Mouse (Mus musculus): Measurements from ENCODE around the gene Stat3. TPM values are rescaled to one million over a fixed set of nuclear protein-coding genes. Genes with fewer than 3 reads are reported as not detected.

Gene Stat3
- polyA plus RNA-seq, 1 experiment from 2014 or later = 39.2 TPM

DNA sequence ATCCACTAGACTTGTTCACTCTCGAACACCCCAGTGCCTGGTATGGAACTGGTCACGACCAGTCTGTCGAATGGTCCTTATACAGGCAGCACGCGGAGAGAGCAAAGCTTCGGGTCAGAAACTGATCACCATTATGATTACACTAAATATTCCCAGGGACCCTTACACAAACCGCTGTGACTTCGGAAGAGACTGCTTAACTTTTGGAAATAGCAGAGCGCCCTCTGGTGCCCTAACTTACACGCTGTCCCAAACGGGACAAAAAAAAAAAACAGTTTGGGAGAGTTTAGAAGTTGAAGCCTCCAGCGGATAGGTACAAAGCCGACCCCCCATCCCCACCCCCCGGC, 20.1 kb upstream of the Stat3 start:
- ATAC-seq (ENCODE audit: low read depth) = no peak
- no peak overlapping the region for H3K4me3 ChIP-seq (ENCODE audit: low read depth, low read length)
- no peak overlapping the region for H3K27ac ChIP-seq (ENCODE audit: low read length)
- WGBS (ENCODE audit: insufficient replicate concordance) = 6% methylated on average over 14 of the region's 14 CpGs
- H3K4me1 ChIP-seq (ENCODE audit: control insufficient read depth, low read depth, low read length) = peaks cover 12% of the 10 kb centered on the region
- peaks cover 4% of the 10 kb centered on the region for H3K27me3 ChIP-seq (ENCODE audit: control insufficient read depth, insufficient read depth, low read depth, low read length)
- H3K4me2 ChIP-seq (ENCODE audit: low read depth, low read length) = peak overlapping the region; percentile 34
- H3K9ac ChIP-seq (ENCODE audit: low read depth, low read length) = no peak overlapping the region
- no peaks in the 10 kb centered on the region for H3K36me3 ChIP-seq (ENCODE audit: control insufficient read depth, insufficient read depth)
- H3K9me3 ChIP-seq (replicated peaks; ENCODE audit: control insufficient read depth, low read length) = no peaks in the 10 kb centered on the region

GRCm38 (mm10) chr11:100958613-100959463, 19.5 kb upstream of the Stat3 start:
- H3K27ac ChIP-seq (ENCODE audit: low read length) = no peak overlapping the region
- H3K27me3 ChIP-seq (ENCODE audit: control insufficient read depth, insufficient read depth, low read depth, low read length) = peaks cover 4% of the 10 kb centered on the region
- no peaks in the 10 kb centered on the region for H3K9me3 ChIP-seq (replicated peaks; ENCODE audit: control insufficient read depth, low read length)
- peak overlapping the region; percentile 34 for H3K4me2 ChIP-seq (ENCODE audit: low read depth, low read length)
- H3K9ac ChIP-seq (ENCODE audit: low read depth, low read length) = no peak overlapping the region
- no peak for ATAC-seq (ENCODE audit: low read depth)
- WGBS (ENCODE audit: insufficient replicate concordance) = 54% methylated on average over 76 of the region's 76 CpGs
- no peak overlapping the region for H3K4me3 ChIP-seq (ENCODE audit: low read depth, low read length)
- H3K36me3 ChIP-seq (ENCODE audit: control insufficient read depth, insufficient read depth) = no peaks in the 10 kb centered on the region
- peaks cover 12% of the 10 kb centered on the region for H3K4me1 ChIP-seq (ENCODE audit: control insufficient read depth, low read depth, low read length)

GRCm38 (mm10) chr11:100957915-100958469, 18.7 kb upstream of the Stat3 start:
- Histone ChIP-seq H3K9ac (ENCODE audit: low read depth, low read length) (no peak overlapping the region), H3K9me3 (replicated peaks; ENCODE audit: control insufficient read depth, low read length) (no peaks in the 10 kb centered on the region), H3K4me2 (ENCODE audit: low read depth, low read length) (no peak overlapping the region), H3K4me3 (ENCODE audit: low read depth, low read length) (no peak overlapping the region), H3K27ac (ENCODE audit: low read length) (no peak overlapping the region), H3K36me3 (ENCODE audit: control insufficient read depth, insufficient read depth) (no peaks in the 10 kb centered on the region), H3K4me1 (ENCODE audit: control insufficient read depth, low read depth, low read length) (peaks cover 7% of the 10 kb centered on the region; the same call in 1 of the 2 replicates), H3K27me3 (ENCODE audit: control insufficient read depth, insufficient read depth, low read depth, low read length) (peaks cover 4% of the 10 kb centered on the region)
- ATAC-seq (ENCODE audit: low read depth) = no peak
- 40% methylated on average over 6 of the region's 6 CpGs for WGBS (ENCODE audit: insufficient replicate concordance)

DNA sequence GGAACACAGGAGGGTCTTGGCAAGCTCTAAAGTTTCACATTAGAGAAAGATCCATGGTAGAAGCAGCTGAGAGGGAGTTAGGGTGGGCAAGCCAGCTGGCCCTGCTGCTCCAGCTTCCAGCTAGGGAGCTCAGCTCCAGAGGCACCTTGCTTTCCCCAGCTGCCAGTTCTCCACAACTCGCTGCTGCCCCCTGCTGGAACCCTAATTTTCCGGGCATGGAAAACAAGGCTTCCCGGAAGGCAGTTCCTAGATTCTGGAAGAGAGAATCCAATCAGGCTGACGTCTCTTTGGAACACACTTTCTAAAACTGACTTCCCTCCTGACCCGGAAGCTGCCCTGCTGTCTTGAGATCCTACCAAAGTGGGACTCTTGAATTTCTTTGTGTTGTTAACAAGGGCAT, 17.9 kb upstream of the Stat3 start:
- 3% methylated on average over 5 of the region's 5 CpGs for WGBS (ENCODE audit: insufficient replicate concordance)
- peaks cover 7% of the 10 kb centered on the region; the same call in 1 of the 2 replicates for H3K4me1 ChIP-seq (ENCODE audit: control insufficient read depth, low read depth, low read length)
- ATAC-seq (ENCODE audit: low read depth) = no peak

DNA sequence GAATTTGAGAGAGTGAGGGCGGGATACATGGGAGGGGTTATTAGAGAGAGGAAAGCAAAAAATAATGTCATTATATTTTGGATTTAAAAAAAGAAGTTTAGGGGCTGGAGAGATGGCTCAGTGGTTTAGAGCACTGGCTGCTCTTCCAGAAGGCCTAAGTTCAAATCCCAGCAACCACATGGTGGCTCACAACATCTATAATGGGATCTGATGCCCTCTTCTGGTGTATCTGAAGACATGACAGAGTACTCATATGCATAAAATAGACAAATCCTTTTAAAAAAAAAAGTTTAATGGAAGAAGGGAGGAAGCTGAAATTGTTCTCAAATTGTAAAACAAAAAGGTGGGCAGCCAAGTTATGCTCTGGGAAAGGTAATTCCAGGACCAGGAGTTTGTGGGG, 10.2 kb upstream of the Stat3 start:
- Histone ChIP-seq H3K4me3 (ENCODE audit: low read depth, low read length) (no peak overlapping the region), H3K4me1 (ENCODE audit: control insufficient read depth, low read depth, low read length) (peaks cover 9% of the 10 kb centered on the region), H3K4me2 (ENCODE audit: low read depth, low read length) (no peak overlapping the region), H3K9ac (ENCODE audit: low read depth, low read length) (no peak overlapping the region), H3K9me3 (replicated peaks; ENCODE audit: control insufficient read depth, low read length) (no peaks in the 10 kb centered on the region), H3K36me3 (ENCODE audit: control insufficient read depth, insufficient read depth) (no peaks in the 10 kb centered on the region), H3K27ac (ENCODE audit: low read length) (no peak overlapping the region), H3K27me3 (ENCODE audit: control insufficient read depth, insufficient read depth, low read depth, low read length) (no peaks in the 10 kb centered on the region)
- no peak for ATAC-seq (ENCODE audit: low read depth)
- 83% methylated on average over 1 of the region's 1 CpGs for WGBS (ENCODE audit: insufficient replicate concordance)

More for the DNA sequence above, 17.9 kb upstream of the Stat3 start:
- peaks cover 4% of the 10 kb centered on the region for H3K27me3 ChIP-seq (ENCODE audit: control insufficient read depth, insufficient read depth, low read depth, low read length)
- no peaks in the 10 kb centered on the region for H3K36me3 ChIP-seq (ENCODE audit: control insufficient read depth, insufficient read depth)
- no peak overlapping the region for H3K4me2 ChIP-seq (ENCODE audit: low read depth, low read length)
- no peak overlapping the region for H3K4me3 ChIP-seq (ENCODE audit: low read depth, low read length)
- no peak overlapping the region for H3K9ac ChIP-seq (ENCODE audit: low read depth, low read length)
- no peaks in the 10 kb centered on the region for H3K9me3 ChIP-seq (replicated peaks; ENCODE audit: control insufficient read depth, low read length)
- H3K27ac ChIP-seq (ENCODE audit: low read length) = no peak overlapping the region

DNA sequence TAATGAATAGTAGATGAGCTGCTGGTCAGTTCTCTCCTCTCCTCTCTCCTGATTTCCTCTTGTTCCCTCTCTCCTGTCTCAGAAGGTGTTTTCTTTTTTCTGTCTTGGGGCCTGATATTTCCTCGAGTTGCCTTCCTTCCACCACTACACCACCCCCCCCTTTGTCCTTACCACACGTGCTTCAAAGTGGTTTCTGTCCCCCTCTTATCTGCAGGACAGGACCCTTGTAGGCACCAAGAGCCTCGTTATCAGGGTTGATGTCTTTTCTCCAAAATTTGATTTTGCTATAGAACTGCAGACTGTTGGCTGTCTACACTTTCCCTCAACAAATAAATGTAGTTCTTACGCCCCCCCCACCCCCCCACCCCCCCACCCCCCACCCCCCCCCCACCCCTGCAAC, 9.0 kb upstream of the Stat3 start:
- no peaks in the 10 kb centered on the region for H3K9me3 ChIP-seq (replicated peaks; ENCODE audit: control insufficient read depth, low read length)
- no peak for ATAC-seq (ENCODE audit: low read depth)
- H3K27ac ChIP-seq (ENCODE audit: low read length) = no peak overlapping the region
- H3K27me3 ChIP-seq (ENCODE audit: control insufficient read depth, insufficient read depth, low read depth, low read length) = no peaks in the 10 kb centered on the region
- 14% methylated on average over 4 of the region's 4 CpGs for WGBS (ENCODE audit: insufficient replicate concordance)
- H3K36me3 ChIP-seq (ENCODE audit: control insufficient read depth, insufficient read depth) = no peaks in the 10 kb centered on the region
- peaks cover 9% of the 10 kb centered on the region for H3K4me1 ChIP-seq (ENCODE audit: control insufficient read depth, low read depth, low read length)
- H3K4me3 ChIP-seq (ENCODE audit: low read depth, low read length) = no peak overlapping the region
- H3K4me2 ChIP-seq (ENCODE audit: low read depth, low read length) = no peak overlapping the region
- H3K9ac ChIP-seq (ENCODE audit: low read depth, low read length) = no peak overlapping the region

DNA sequence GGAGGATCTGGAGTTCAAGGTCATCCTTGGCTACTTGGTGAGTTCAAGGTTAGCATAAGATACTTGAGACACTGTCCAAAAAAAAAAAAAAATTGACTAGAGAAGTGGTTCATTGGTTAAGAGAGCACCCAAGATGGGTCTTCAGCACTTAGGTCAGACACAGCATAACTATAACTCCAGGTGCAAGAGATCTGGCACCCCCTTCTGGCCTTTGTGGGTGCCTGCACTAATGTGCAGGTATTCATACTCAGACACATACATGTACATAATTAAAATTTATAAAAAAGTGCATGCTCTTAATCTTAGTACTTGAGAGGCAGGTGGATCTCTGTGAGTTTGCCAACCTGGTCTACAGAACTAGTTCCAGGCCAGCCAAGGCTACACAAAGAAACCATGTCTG, 8.2 kb upstream of the Stat3 start:
- no peaks in the 10 kb centered on the region for H3K36me3 ChIP-seq (ENCODE audit: control insufficient read depth, insufficient read depth)
- no peak for ATAC-seq (ENCODE audit: low read depth)
- no peak overlapping the region for H3K4me3 ChIP-seq (ENCODE audit: low read depth, low read length)
- H3K9me3 ChIP-seq (replicated peaks; ENCODE audit: control insufficient read depth, low read length) = no peaks in the 10 kb centered on the region
- no peak overlapping the region for H3K27ac ChIP-seq (ENCODE audit: low read length)
- H3K4me1 ChIP-seq (ENCODE audit: control insufficient read depth, low read depth, low read length) = peaks cover 9% of the 10 kb centered on the region
- no peak overlapping the region for H3K4me2 ChIP-seq (ENCODE audit: low read depth, low read length)
- H3K9ac ChIP-seq (ENCODE audit: low read depth, low read length) = no peak overlapping the region
- no peaks in the 10 kb centered on the region for H3K27me3 ChIP-seq (ENCODE audit: control insufficient read depth, insufficient read depth, low read depth, low read length)

- Histone ChIP-seq H3K9ac (ENCODE audit: low read depth, low read length) (no peak overlapping the region), H3K27me3 (ENCODE audit: control insufficient read depth, insufficient read depth, low read depth, low read length) (no peaks in the 10 kb centered on the region), H3K27ac (ENCODE audit: low read length) (no peak overlapping the region), H3K4me2 (ENCODE audit: low read depth, low read length) (no peak overlapping the region), H3K9me3 (replicated peaks; ENCODE audit: control insufficient read depth, low read length) (no peaks in the 10 kb centered on the region), H3K36me3 (ENCODE audit: control insufficient read depth, insufficient read depth) (no peaks in the 10 kb centered on the region), H3K4me3 (ENCODE audit: low read depth, low read length) (no peak overlapping the region), H3K4me1 (ENCODE audit: control insufficient read depth, low read depth, low read length) (peaks cover 4% of the 10 kb centered on the region)
- no peak for ATAC-seq (ENCODE audit: low read depth)
- 46% methylated on average over 4 of the region's 4 CpGs for WGBS (ENCODE audit: insufficient replicate concordance)
Measured at GRCm38 (mm10) chr11:100946862-100947261, 7.5 kb upstream of the Stat3 start.

GRCm38 (mm10) chr11:100942388-100942787, 3.0 kb upstream of the Stat3 start:
- H3K4me3 ChIP-seq (ENCODE audit: low read depth, low read length) = no peak overlapping the region
- peaks cover 16% of the 10 kb centered on the region for H3K4me1 ChIP-seq (ENCODE audit: control insufficient read depth, low read depth, low read length)
- 73% methylated on average over 1 of the region's 1 CpGs for WGBS (ENCODE audit: insufficient replicate concordance)
- H3K9ac ChIP-seq (ENCODE audit: low read depth, low read length) = no peak overlapping the region
- ATAC-seq (ENCODE audit: low read depth) = no peak
- H3K27me3 ChIP-seq (ENCODE audit: control insufficient read depth, insufficient read depth, low read depth, low read length) = no peaks in the 10 kb centered on the region
- H3K36me3 ChIP-seq (ENCODE audit: control insufficient read depth, insufficient read depth) = no peaks in the 10 kb centered on the region
- H3K4me2 ChIP-seq (ENCODE audit: low read depth, low read length) = no peak overlapping the region
- H3K9me3 ChIP-seq (replicated peaks; ENCODE audit: control insufficient read depth, low read length) = no peaks in the 10 kb centered on the region
- no peak overlapping the region for H3K27ac ChIP-seq (ENCODE audit: low read length)
